Mouse (Mus musculus) c-Kit-positive CD71-negative TER-119-negative erythroid progenitor cells, embryonic 14.5 days (primary cell): ENCODE results near the gene Calm2.

Experiments used
- DNase-seq: peaks from one replicate; pipeline ENCODE4 v3.0.0-alpha.2; 2013; ENCODE audit warnings: low read depth

The Calm2 gene

GRCm38 (mm10) chr17:87446767-87447611 is at the start of gene Calm2:
TSS of gene Calm2 (minus strand) at chr17:87446935.
- DNase-seq = peak; percentile 93

GRCm38 (mm10) chr17:87495504-87495903 is 48.8 kb upstream of the Calm2 start:
- no peak for DNase-seq

DNA sequence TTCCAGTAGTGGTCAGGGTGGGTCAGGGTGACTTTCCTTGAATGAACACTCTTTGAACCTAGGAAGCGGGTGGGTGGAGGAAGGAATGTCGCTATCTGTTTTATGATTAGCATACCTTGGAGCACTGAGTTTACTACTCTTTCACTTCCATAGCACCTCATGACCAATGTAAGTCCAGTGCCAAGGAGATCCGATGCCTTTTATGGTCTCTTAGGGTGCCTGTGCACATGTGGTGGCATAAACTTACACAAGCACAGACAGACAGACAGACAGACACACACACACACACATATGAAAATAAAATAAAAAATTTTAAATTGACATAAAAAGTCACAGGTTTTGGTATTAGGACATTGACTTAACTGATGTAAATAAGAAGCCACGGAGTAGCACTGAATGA is 47.6 kb upstream of the Calm2 start:
- no peak for DNase-seq

DNA sequence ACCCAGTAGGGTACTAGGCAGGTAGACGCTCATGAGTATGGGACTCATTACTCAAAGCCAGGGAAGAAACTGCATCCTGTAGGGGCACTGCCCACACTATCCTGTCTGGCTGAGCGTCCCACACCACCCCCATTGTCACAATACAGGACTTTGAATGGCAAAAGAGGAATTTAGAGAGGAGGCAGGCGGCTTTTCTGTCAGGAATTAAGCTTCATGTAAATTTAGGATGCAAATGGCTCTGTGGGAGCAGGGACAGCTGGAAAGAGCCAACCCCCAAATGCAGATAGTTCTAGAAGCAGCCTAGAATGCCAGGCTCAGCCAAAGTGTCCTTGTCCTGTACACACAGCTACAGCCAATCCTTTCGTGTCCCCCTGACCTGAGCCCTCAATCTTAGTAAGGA is 45.6 kb upstream of the Calm2 start:
- no peak for DNase-seq

DNA sequence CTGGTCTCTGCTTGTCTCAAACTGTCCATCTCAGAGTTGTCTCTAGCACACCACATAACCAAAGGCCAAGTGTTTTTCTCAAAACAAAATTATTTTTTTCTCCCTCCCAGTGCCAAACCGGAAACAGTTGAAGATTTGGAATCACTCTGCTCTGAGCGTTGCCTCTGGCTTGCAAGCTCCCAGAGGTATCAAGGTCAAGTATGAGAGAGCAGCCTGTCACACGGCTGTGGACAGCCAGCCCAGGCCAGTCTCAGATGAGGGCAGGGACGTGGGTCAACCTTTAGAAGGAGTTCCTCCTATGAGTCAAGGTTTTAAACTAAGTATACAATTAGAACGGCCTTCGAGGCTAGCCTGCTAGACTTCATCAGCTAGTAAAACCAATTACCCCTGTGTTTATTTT is 43.6 kb upstream of the Calm2 start:
- no peak for DNase-seq

DNA sequence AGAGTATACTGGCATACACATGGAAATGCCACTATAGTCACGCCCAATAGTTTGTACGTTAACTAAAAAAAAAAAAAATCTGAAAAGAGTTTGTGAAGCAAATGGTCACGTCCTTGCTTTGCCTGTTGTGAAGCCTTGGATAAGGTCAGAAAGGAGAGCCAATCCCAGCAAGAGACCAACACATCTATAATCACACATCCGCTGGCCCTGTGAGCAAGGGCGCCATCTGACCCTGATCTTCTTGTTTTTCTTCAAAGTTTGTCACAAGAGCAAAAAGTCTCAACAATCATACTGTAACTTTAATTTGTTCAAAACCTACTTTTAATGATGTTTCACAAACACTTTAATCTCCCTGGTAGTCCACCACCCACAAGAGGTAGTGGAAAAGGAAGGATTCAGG is 39.0 kb upstream of the Calm2 start:
- no peak for DNase-seq

DNA sequence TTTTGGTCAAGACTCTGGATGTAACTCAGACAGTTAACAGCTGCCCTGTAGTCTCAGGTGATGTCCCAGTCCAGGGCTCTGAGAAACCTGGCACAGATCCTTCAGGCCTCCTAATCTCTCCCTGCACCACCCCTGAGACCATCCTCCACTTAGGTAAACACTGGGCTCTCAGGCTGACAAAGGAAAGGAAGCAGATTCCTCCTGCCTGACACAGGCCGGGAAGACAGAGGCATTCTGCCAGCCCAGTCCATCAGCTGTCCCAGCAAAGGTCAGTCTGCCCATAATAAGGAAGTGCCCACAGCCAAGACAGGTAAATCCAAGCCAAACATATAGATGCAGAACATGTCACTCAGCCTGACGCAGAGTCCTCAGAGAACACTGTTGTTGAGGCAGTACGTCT is 36.1 kb upstream of the Calm2 start:
- DNase-seq = no peak

- no peak for DNase-seq
Observed at GRCm38 (mm10) chr17:87478569-87478968, 31.8 kb upstream of the Calm2 start.

GRCm38 (mm10) chr17:87477611-87478010 is 30.9 kb upstream of the Calm2 start:
- DNase-seq = no peak

- no peak for DNase-seq
Observed at GRCm38 (mm10) chr17:87475356-87475755, 28.6 kb upstream of the Calm2 start.

- no peak for DNase-seq
Observed at GRCm38 (mm10) chr17:87474501-87474795, 27.7 kb upstream of the Calm2 start.

DNA sequence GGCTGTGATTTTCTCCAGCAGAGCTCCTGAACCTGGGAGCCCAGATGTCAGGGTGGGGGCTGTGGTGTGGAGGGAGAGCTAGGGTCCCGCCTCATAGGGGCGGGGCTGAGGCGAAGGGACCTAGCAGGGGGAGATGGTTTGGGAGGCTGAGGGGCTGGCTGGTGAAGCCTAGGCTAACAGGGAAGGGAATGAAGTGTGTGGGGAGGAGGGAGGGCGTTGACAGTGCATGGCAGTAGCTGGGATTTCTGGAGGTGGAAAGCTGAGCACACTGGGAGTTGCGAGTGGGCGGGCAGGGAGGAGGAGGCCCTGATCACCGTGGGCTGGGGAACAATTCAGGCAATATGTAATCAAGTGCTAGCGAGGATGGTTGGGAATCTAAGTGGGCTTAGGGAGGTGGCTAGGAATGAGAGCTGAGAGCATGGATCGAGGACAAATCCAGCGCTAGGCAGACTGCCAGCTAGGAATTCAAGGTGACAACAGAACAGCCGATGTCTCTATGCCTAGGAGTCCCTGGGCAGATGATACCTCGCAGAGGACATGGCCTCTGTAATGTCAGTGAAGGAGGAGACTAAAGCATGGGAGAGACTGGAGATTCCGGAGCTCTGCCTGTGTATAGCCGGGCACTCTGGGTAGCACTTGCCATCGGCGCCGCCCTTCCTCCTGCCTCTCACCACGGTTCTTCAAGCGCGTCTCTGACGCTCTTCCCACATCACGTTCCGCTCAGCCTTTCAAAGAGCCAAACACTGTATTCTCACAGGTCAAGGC is 27.2 kb upstream of the Calm2 start:
- no peak for DNase-seq

GRCm38 (mm10) chr17:87473441-87473735 is 26.7 kb upstream of the Calm2 start:
- DNase-seq = no peak

GRCm38 (mm10) chr17:87472879-87473278 is 26.1 kb upstream of the Calm2 start:
- no peak for DNase-seq

DNA sequence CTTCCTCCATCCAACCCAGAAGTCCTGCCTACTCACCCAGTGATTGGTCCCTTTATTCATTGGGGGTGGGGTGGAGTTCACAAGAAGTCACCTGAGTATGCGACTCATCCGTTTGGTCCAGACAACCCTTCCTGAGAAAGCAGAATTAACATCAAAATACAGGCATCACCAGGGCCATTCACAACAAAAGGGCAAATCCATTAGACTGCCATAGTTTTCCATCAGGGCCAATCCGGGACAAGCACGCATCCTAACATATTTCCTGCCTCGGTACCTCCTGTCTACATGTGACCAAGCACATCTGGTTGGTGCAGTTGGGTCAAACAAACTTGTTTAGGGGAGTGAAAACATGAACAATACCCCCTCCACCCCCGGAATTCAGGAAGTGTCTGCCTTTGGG is 24.9 kb upstream of the Calm2 start:
- DNase-seq = no peak

- no peak for DNase-seq
Observed at GRCm38 (mm10) chr17:87470797-87471196, 24.1 kb upstream of the Calm2 start.

GRCm38 (mm10) chr17:87470282-87470681 is 23.5 kb upstream of the Calm2 start:
- no peak for DNase-seq

- DNase-seq = no peak
Observed at GRCm38 (mm10) chr17:87469428-87469827, 22.7 kb upstream of the Calm2 start.

- no peak for DNase-seq
Observed at GRCm38 (mm10) chr17:87468616-87469015, 21.9 kb upstream of the Calm2 start.

GRCm38 (mm10) chr17:87461499-87461896 is 14.8 kb upstream of the Calm2 start:
- DNase-seq = no peak

GRCm38 (mm10) chr17:87460669-87461498 is 14.1 kb upstream of the Calm2 start:
- DNase-seq = no peak

- DNase-seq = no peak
Observed at GRCm38 (mm10) chr17:87459750-87460668, 13.3 kb upstream of the Calm2 start.
